Mouse (Mus musculus) gastrocnemius, postnatal 36 days (tissue): Measurements from ENCODE around the gene Rhox4b. TPM values are rescaled to one million over a fixed set of nuclear protein-coding genes. Genes with fewer than 3 reads are reported as not detected.
"Not testable (repeated sequence)": the region's sequence is repeated elsewhere in the genome, so short reads cannot be mapped to it uniquely, and the experiment has no call there.

ENCODE experiments used
- DNase-seq, 2 experiments: peaks; one replicate each; pipeline ENCODE4 v3.0.0; 2022
- intact Hi-C: fragments of 180-260 bp; cut with DNase I; formaldehyde crosslinking; loops from one replicate; pipeline ENCODE4 v1.15.1; 2025
- long read RNA-seq, 2 experiments: library from polyadenylated mRNA; stranded (forward); transcript quantifications; one replicate each; pipeline ENCODE4 v2.0.0; 2021
- total RNA-seq, 2 experiments: library from RNA; stranded (reverse); gene quantifications; 2 replicates each; pipeline ENCODE4 v1.2.3; 2021

Gene Rhox4b
- total RNA-seq, result not detected
- long read RNA-seq, experiment 1, result 0 reads
- long read RNA-seq, experiment 2, result 0 reads

GRCm38 (mm10) chrX:37432194-37432593, at the start of gene Rhox4b:
Gene Rhox4b, plus strand, starts transcription at chrX:37432494.
- DNase-seq, intact Hi-C loops: not testable (repeated sequence)

DNA sequence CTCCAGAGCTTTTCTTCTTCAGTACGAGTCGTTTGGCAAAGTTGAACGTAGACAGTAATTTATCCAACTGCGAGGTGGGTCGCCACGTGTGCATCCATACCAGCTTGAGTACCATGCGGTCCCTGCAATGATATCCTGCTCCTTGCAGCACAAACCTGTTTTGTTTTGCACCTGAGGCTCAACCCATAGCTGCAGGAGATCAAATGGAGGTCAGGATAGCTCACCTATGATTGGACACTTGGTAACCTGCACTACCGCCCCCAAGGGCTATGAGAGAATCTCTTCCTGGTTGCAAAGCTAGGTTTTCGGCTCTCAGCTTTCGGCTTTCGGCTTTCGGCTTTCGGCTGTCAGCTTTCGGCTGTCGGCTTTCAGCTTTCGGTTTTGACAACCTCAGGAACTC, 41.7 kb upstream of the Rhox4b start, which contains the start of gene Rhox4a2:
Gene Rhox4a2, plus strand, starts transcription at position 301 of the 400 bp plus-strand sequence.
- intact Hi-C loops, DNase-seq: not testable (repeated sequence)

DNA sequence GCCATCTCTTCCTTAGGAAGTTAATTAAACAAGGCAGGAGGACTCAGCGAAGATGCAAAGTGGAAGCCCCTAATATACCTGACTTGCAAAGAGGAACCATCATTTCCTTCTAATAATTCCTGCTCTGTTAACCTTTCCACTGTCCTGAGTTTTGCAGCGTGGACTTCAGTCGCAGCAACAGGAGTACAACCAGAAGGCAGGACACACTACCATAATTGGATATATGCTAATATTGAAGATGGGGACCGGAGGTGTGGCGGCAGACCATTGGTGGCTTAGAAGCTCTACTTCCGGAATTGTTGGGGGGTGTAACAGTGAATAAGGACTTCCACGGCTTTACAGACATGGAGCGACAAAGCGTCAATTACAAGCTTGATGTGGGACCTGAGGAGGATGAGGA, 20.5 kb upstream of the Rhox4b start, which contains the start of gene Rhox2b:
Gene Rhox2b, plus strand, starts transcription at position 301 of the 400 bp plus-strand sequence.
- intact Hi-C loops, DNase-seq: not testable (repeated sequence)

DNA sequence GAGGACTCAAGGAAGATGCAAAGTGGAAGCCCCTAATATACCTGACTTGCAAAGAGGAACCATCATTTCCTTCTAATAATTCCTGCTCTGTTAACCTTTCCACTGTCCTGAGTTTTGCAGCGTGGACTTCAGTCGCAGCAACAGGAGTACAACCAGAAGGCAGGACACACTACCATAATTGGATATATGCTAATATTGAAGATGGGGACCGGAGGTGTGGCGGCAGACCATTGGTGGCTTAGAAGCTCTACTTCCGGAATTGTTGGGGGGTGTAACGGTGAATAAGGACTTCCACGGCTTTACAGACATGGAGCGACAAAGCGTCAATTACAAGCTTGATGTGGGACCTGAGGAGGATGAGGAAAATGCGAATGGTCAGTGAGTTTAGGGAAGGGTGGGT, 21.1 kb downstream of the Rhox4b start, which contains the start of gene Rhox2c:
Gene Rhox2c, plus strand, starts transcription at position 301 of the 400 bp plus-strand sequence.
- intact Hi-C loops, DNase-seq: not testable (repeated sequence)

- DNase-seq, intact Hi-C loops: not testable (repeated sequence)
These were observed 26.0 kb downstream of the Rhox4b start, which contains the start of gene Rhox3c for GRCm38 (mm10) chrX:37458285-37458684. Gene Rhox3c, plus strand, starts transcription at chrX:37458585.

- intact Hi-C loops, DNase-seq: not testable (repeated sequence)
These were observed 47.7 kb downstream of the Rhox4b start, which contains the start of gene Rhox4c for GRCm38 (mm10) chrX:37480037-37480436. Gene Rhox4c, plus strand, starts transcription at chrX:37480337.

Other genes with a start within 250 kb of the Rhox4b start
- 100 to 1,000 TPM; 353 to 410 TPM for gene Ndufa1, start 241.3 kb upstream of the Rhox4b start, total RNA-seq
- 1 to 10 TPM; 1.9 to 3.4 TPM for gene Rnf113a1, start 241.2 kb upstream of the Rhox4b start, total RNA-seq
- gene Gm9, start 221.5 kb upstream of the Rhox4b start, total RNA-seq, result not detected
- not detected for gene Rhox1, start 210.2 kb upstream of the Rhox4b start, total RNA-seq
- gene Rhox2a, start 187.5 kb upstream of the Rhox4b start, total RNA-seq, result not detected
- gene Rhox3a, start 182.6 kb upstream of the Rhox4b start, total RNA-seq, result not detected
- gene Rhox4a, start 167.2 kb upstream of the Rhox4b start, total RNA-seq, result not detected
- gene Rhox3a2, start 52.5 kb upstream of the Rhox4b start, total RNA-seq, result not detected
- not detected for gene Rhox4a2, start 41.6 kb upstream of the Rhox4b start, total RNA-seq
- not detected for gene Rhox2b, start 20.4 kb upstream of the Rhox4b start, total RNA-seq
- gene Rhox2c, start 21.2 kb downstream of the Rhox4b start, total RNA-seq, result not detected
- not detected for gene Rhox3c, start 26.1 kb downstream of the Rhox4b start, total RNA-seq
- not detected for gene Rhox4c, start 47.8 kb downstream of the Rhox4b start, total RNA-seq
- not detected for gene Rhox2d, start 60.9 kb downstream of the Rhox4b start, total RNA-seq
- gene Rhox4d, start 81.9 kb downstream of the Rhox4b start, total RNA-seq, result not detected
- gene Rhox2e, start 98.0 kb downstream of the Rhox4b start, total RNA-seq, result not detected
- under 1 TPM in 1 of 2 experiments, not detected in 1; 0.76 TPM for gene Rhox3e, start 109.5 kb downstream of the Rhox4b start, total RNA-seq
- gene Rhox4e, start 124.9 kb downstream of the Rhox4b start, total RNA-seq, result not detected
- gene Rhox2f, start 138.9 kb downstream of the Rhox4b start, total RNA-seq, result not detected
- not detected for gene Rhox3f, start 148.5 kb downstream of the Rhox4b start, total RNA-seq
- gene Rhox4f, start 175.2 kb downstream of the Rhox4b start, total RNA-seq, result not detected
- not detected for gene Rhox3g, start 196.1 kb downstream of the Rhox4b start, total RNA-seq
- not detected for gene Rhox2g, start 211.0 kb downstream of the Rhox4b start, total RNA-seq
- not detected for gene Rhox4g, start 218.8 kb downstream of the Rhox4b start, total RNA-seq
- not detected for gene Rhox3h, start 236.3 kb downstream of the Rhox4b start, total RNA-seq
- not detected for gene Rhox2h, start 240.8 kb downstream of the Rhox4b start, total RNA-seq